Mouse (Mus musculus) embryonic facial prominence, embryonic 14.5 days (tissue): ENCODE results near the gene Prrg4. TPM values are rescaled to one million over a fixed set of nuclear protein-coding genes. Genes with fewer than 3 reads are reported as not detected.

Source experiments
- ATAC-seq: fragments of 200-750 bp; cut with Nextera tagmentation; 2 replicates; pipeline ENCODE4 v1.8.0; 2017; ENCODE audit warnings: low read depth, moderate number of reproducible peaks, moderate TSS enrichment
- DNase-seq: peaks from one replicate; pipeline ENCODE4 v3.0.0-alpha.2; 2015; ENCODE audit warnings: low spot score
- H3K27ac ChIP-seq: fragments of 300-500 bp; sonication (generic); replicated peaks from 2 replicates; pipeline ENCODE4 v1.5.1; 2014; ENCODE audit warnings: low read depth, mild to moderate bottlenecking, low read length, moderate library complexity
- H3K27me3 ChIP-seq: fragments of 300-500 bp; sonication (generic); replicated peaks from 2 replicates; pipeline ENCODE4 v1.6.1; 2014; ENCODE audit warnings: low read length; ENCODE audit not compliant: control insufficient read depth, insufficient read depth
- H3K36me3 ChIP-seq: fragments of 300-500 bp; sonication (generic); 2 replicates; pipeline ENCODE4 v1.6.1; 2014; ENCODE audit warnings: low read length, mixed read lengths; ENCODE audit not compliant: control insufficient read depth, insufficient read depth
- H3K4me1 ChIP-seq: fragments of 300-500 bp; sonication (generic); 2 replicates; pipeline ENCODE4 v1.6.1; 2014; ENCODE audit warnings: antibody characterized with exemption, low read length; ENCODE audit not compliant: control insufficient read depth, insufficient read depth
- H3K4me2 ChIP-seq: fragments of 300-500 bp; sonication (generic); 2 replicates; pipeline ENCODE4 v1.6.1; 2014; ENCODE audit warnings: low read depth, mild to moderate bottlenecking, low read length, moderate library complexity, mixed read lengths
- H3K4me3 ChIP-seq: fragments of 300-500 bp; sonication (generic); 2 replicates; pipeline ENCODE4 v1.5.1; 2014; ENCODE audit warnings: low read depth, mild to moderate bottlenecking, low read length
- H3K9ac ChIP-seq: fragments of 300-500 bp; sonication (generic); 2 replicates; pipeline ENCODE4 v1.6.1; 2014; ENCODE audit warnings: low read depth, mild to moderate bottlenecking, low read length, moderate library complexity, mixed read lengths
- H3K9me3 ChIP-seq: fragments of 300-500 bp; sonication (generic); 2 replicates; pipeline ENCODE4 v1.6.1; 2016; ENCODE audit warnings: low read length; ENCODE audit not compliant: control insufficient read depth
- WGBS: fragments of 180-500 bp; shearing (Covaris S2); extraction: QIAGEN DNeasy Blood & Tissue Kit; methylation state at CpG from one replicate; pipeline ENCODE4 v1.1.7; 2014; 5-methylcytosine and 5-hydroxymethylcytosine counted together
- polyA plus RNA-seq: library from polyadenylated mRNA; unstranded; fragments of >200 nt; fragmentation: Nextera tagmentation; extraction: Ambion mirVana; gene quantifications from 2 replicates; pipeline ENCODE4 v1.2.1, GENCODE M21; 2014

Gene Prrg4
- polyA plus RNA-seq, 1 experiment from 2014 or later, result 3.0 TPM

- H3K4me3 ChIP-seq, result peak overlapping the region; percentile 56
- H3K9ac ChIP-seq, result no peak overlapping the region
- peaks cover 10% of the 10 kb centered on the region; the same call in 1 of the 2 replicates for H3K4me1 ChIP-seq
- 17% methylated on average over 16 of the region's 16 CpGs for WGBS
- no peak overlapping the region for H3K27ac ChIP-seq
- H3K4me2 ChIP-seq, result peak overlapping the region; percentile 97
- H3K36me3 ChIP-seq, result no peaks in the 10 kb centered on the region
- H3K9me3 ChIP-seq, result no peaks in the 10 kb centered on the region
- ATAC-seq (no peak), DNase-seq (peak; percentile 56)
- 0 out of 2 replicates have a peak, but pooled peaks cover 6% of the 10 kb centered on the region for H3K27me3 ChIP-seq
These were observed 1.2 kb downstream of the Prrg4 start for GRCm38 (mm10) chr2:104848235-104849161.

GRCm38 (mm10) chr2:104847645-104848044, 2.0 kb downstream of the Prrg4 start:
- 47% methylated on average over 2 of the region's 2 CpGs for WGBS

GRCm38 (mm10) chr2:104846638-104847414, 2.9 kb downstream of the Prrg4 start:
- Histone ChIP-seq H3K4me3 (no peak overlapping the region), H3K4me2 (no peak overlapping the region), H3K27ac (no peak overlapping the region), H3K36me3 (no peaks in the 10 kb centered on the region), H3K9me3 (no peaks in the 10 kb centered on the region), H3K9ac (no peak overlapping the region), H3K27me3 (0 out of 2 replicates have a peak, but pooled peaks cover 6% of the 10 kb centered on the region), H3K4me1 (peaks cover 10% of the 10 kb centered on the region; the same call in 1 of the 2 replicates)
- DNase-seq, result peak; percentile 48
- ATAC-seq, result no peak
- WGBS, result 19% methylated on average over 4 of the region's 4 CpGs

More at GRCm38 (mm10) chr2:104847645-104848044, 2.0 kb downstream of the Prrg4 start:
- DNase-seq (peak; percentile 65), ATAC-seq (no peak)
- H3K36me3 ChIP-seq, result no peaks in the 10 kb centered on the region
- no peak overlapping the region for H3K9ac ChIP-seq
- no peak overlapping the region for H3K4me2 ChIP-seq
- H3K4me3 ChIP-seq, result no peak overlapping the region
- no peak overlapping the region for H3K27ac ChIP-seq
- peaks cover 10% of the 10 kb centered on the region; the same call in 1 of the 2 replicates for H3K4me1 ChIP-seq
- 0 out of 2 replicates have a peak, but pooled peaks cover 6% of the 10 kb centered on the region for H3K27me3 ChIP-seq
- no peaks in the 10 kb centered on the region for H3K9me3 ChIP-seq

GRCm38 (mm10) chr2:104842559-104842958, 7.1 kb downstream of the Prrg4 start:
- H3K36me3 ChIP-seq, result no peaks in the 10 kb centered on the region
- H3K27ac ChIP-seq, result no peak overlapping the region
- ATAC-seq (no peak), DNase-seq (no peak)
- no peak overlapping the region for H3K9ac ChIP-seq
- H3K4me1 ChIP-seq, result peaks cover 5% of the 10 kb centered on the region; the same call in 1 of the 2 replicates
- H3K4me2 ChIP-seq, result no peak overlapping the region
- H3K27me3 ChIP-seq, result no peaks in the 10 kb centered on the region
- H3K9me3 ChIP-seq, result no peaks in the 10 kb centered on the region
- no peak overlapping the region for H3K4me3 ChIP-seq

- WGBS, result 82% methylated on average over 7 of the region's 7 CpGs
- H3K27ac ChIP-seq, result no peak overlapping the region; the same call in 1 of the 2 replicates
- no peaks in the 10 kb centered on the region for H3K27me3 ChIP-seq
- H3K4me1 ChIP-seq, result peaks cover 5% of the 10 kb centered on the region; the same call in 1 of the 2 replicates
- ATAC-seq (peak; percentile 53; the same call in 1 of the 2 replicates), DNase-seq (peak; percentile 70)
- no peaks in the 10 kb centered on the region for H3K36me3 ChIP-seq
- H3K9ac ChIP-seq, result no peak overlapping the region
- H3K9me3 ChIP-seq, result no peaks in the 10 kb centered on the region
- H3K4me3 ChIP-seq, result no peak overlapping the region
- H3K4me2 ChIP-seq, result no peak overlapping the region
These were observed 7.9 kb downstream of the Prrg4 start for GRCm38 (mm10) chr2:104841736-104842135.

- no peak overlapping the region for H3K9ac ChIP-seq
- H3K27me3 ChIP-seq, result no peaks in the 10 kb centered on the region
- no peaks in the 10 kb centered on the region for H3K36me3 ChIP-seq
- no peak overlapping the region for H3K4me2 ChIP-seq
- no peak overlapping the region; the same call in 1 of the 2 replicates for H3K27ac ChIP-seq
- DNase-seq (no peak), ATAC-seq (no peak)
- H3K9me3 ChIP-seq, result no peaks in the 10 kb centered on the region
- no peaks in the 10 kb centered on the region for H3K4me1 ChIP-seq
- H3K4me3 ChIP-seq, result no peak overlapping the region
These were observed 8.7 kb downstream of the Prrg4 start for GRCm38 (mm10) chr2:104840974-104841373.

GRCm38 (mm10) chr2:104832486-104832885, 17.2 kb downstream of the Prrg4 start:
- no peak overlapping the region for H3K4me2 ChIP-seq
- H3K4me3 ChIP-seq, result no peak overlapping the region
- no peaks in the 10 kb centered on the region for H3K36me3 ChIP-seq
- 84% methylated on average over 2 of the region's 2 CpGs for WGBS
- no peak overlapping the region for H3K27ac ChIP-seq
- peaks cover 3% of the 10 kb centered on the region; the same call in 1 of the 2 replicates for H3K4me1 ChIP-seq
- no peaks in the 10 kb centered on the region for H3K9me3 ChIP-seq
- DNase-seq (no peak), ATAC-seq (no peak)
- no peak overlapping the region for H3K9ac ChIP-seq
- H3K27me3 ChIP-seq, result no peaks in the 10 kb centered on the region

- ATAC-seq (no peak), DNase-seq (no peak)
- peaks cover 3% of the 10 kb centered on the region; the same call in 1 of the 2 replicates for H3K4me1 ChIP-seq
- no peaks in the 10 kb centered on the region for H3K9me3 ChIP-seq
- 84% methylated on average over 4 of the region's 4 CpGs for WGBS
- no peak overlapping the region for H3K27ac ChIP-seq
- no peaks in the 10 kb centered on the region for H3K27me3 ChIP-seq
- no peak overlapping the region for H3K4me2 ChIP-seq
- no peaks in the 10 kb centered on the region for H3K36me3 ChIP-seq
- no peak overlapping the region for H3K9ac ChIP-seq
- H3K4me3 ChIP-seq, result no peak overlapping the region
These were observed 23.5 kb downstream of the Prrg4 start for GRCm38 (mm10) chr2:104826191-104826590.
